11 mouse cellular contexts compared by ENCODE assay signal in genomic region chr13:39084544-39084943, GRCm38 (mm10).
DNase-seq lines count a peak whose midpoint lies in the region; ATAC-seq and TF ChIP-seq lines count a peak whose summit lies in the region.
"Had no signal": no experiment of that assay in that cellular context is flagged by ENCODE, and none has a peak within 500 bp of the region (broad histone marks: within the 10 kb centered on the region; RNA-seq: fewer than 3 reads in every experiment).

No protein-coding gene starts in this region.

- H3K4me1 ChIP-seq in limb, embryonic 11.5 days (ENCODE audit: control insufficient read depth, insufficient read depth, low read length) = 0 out of 2 replicates have a peak, but pooled peaks cover 2% of the 10 kb centered on the region
- H3K4me1 ChIP-seq in limb, embryonic 10.5 days = peaks cover 5% of the 10 kb centered on the region; the same call in 1 of the 2 replicates
- H3K4me1 ChIP-seq in forebrain, embryonic 15.5 days = peaks cover 7% of the 10 kb centered on the region
- H3K4me1 ChIP-seq: intestine, embryonic 15.5 days; limb, embryonic 15.5 days; lung, embryonic 15.5 days had no signal

- intact Hi-C loops in left cerebral cortex, adult 2 months (cut with DNase I) = no loop called here

- H3K9me3 ChIP-seq in limb, embryonic 11.5 days (ENCODE audit: control insufficient read depth, low read length) = no peaks in the 10 kb centered on the region
- H3K9me3 ChIP-seq in limb, embryonic 10.5 days (replicated peaks) = no peaks in the 10 kb centered on the region
- H3K9me3 ChIP-seq in forebrain, embryonic 15.5 days = no peaks in the 10 kb centered on the region
- H3K9me3 ChIP-seq: intestine, embryonic 15.5 days; limb, embryonic 15.5 days; lung, embryonic 15.5 days had no signal

- no peak overlapping the region for H3K27ac ChIP-seq in limb, embryonic 11.5 days (replicated peaks; ENCODE audit: low read depth, low read length)
- H3K27ac ChIP-seq in limb, embryonic 10.5 days = no peak overlapping the region
- H3K27ac ChIP-seq in forebrain, embryonic 15.5 days (replicated peaks) = no peak overlapping the region
- H3K27ac ChIP-seq in left cerebral cortex, adult 2 months = no peak overlapping the region
- H3K27ac ChIP-seq: intestine, embryonic 15.5 days; limb, embryonic 15.5 days; lung, embryonic 15.5 days had no signal

- H3K27me3 ChIP-seq in limb, embryonic 11.5 days (ENCODE audit: control insufficient read depth, insufficient read depth, low read length) = no peaks in the 10 kb centered on the region
- H3K27me3 ChIP-seq in limb, embryonic 10.5 days (ENCODE audit: low read depth, poor library complexity, severe bottlenecking) = no peaks in the 10 kb centered on the region
- no peaks in the 10 kb centered on the region for H3K27me3 ChIP-seq in forebrain, embryonic 15.5 days
- H3K27me3 ChIP-seq: intestine, embryonic 15.5 days; limb, embryonic 15.5 days; lung, embryonic 15.5 days had no signal

- H3K36me3 ChIP-seq in limb, embryonic 11.5 days (ENCODE audit: control insufficient read depth, insufficient read depth, low read length) = no peaks in the 10 kb centered on the region
- H3K36me3 ChIP-seq in limb, embryonic 10.5 days = no peaks in the 10 kb centered on the region
- H3K36me3 ChIP-seq in forebrain, embryonic 15.5 days = no peaks in the 10 kb centered on the region
- H3K36me3 ChIP-seq: intestine, embryonic 15.5 days; limb, embryonic 15.5 days; lung, embryonic 15.5 days had no signal

- WGBS in limb, embryonic 11.5 days = 43% methylated on average over 5 of the region's 5 CpGs
- 72% methylated on average over 5 of the region's 5 CpGs for WGBS in limb, embryonic 10.5 days
- 29% methylated on average over 5 of the region's 5 CpGs for WGBS in forebrain, embryonic 15.5 days

- H3K4me3 ChIP-seq in limb, embryonic 11.5 days (ENCODE audit: low read depth, low read length) = no peak overlapping the region
- no peak overlapping the region for H3K4me3 ChIP-seq in limb, embryonic 10.5 days
- H3K4me3 ChIP-seq in forebrain, embryonic 15.5 days = no peak overlapping the region
- H3K4me3 ChIP-seq in left cerebral cortex, adult 2 months = no peak overlapping the region
- H3K4me3 ChIP-seq: intestine, embryonic 15.5 days; limb, embryonic 15.5 days; lung, embryonic 15.5 days had no signal

- TF ChIP-seq CTCF in left cerebral cortex, adult 2 months (IDR thresholded peaks at IDR 0.05) = no peak

- H3K9ac ChIP-seq in limb, embryonic 11.5 days (ENCODE audit: low read length) = no peak overlapping the region
- H3K9ac ChIP-seq in forebrain, embryonic 15.5 days (replicated peaks) = no peak overlapping the region
- H3K9ac ChIP-seq: intestine, embryonic 15.5 days; limb, embryonic 15.5 days; lung, embryonic 15.5 days had no signal

- ATAC-seq in limb, embryonic 11.5 days (ENCODE audit: insufficient number of reproducible peaks, low FRiP score, low TSS enrichment, low read depth) = peak; percentile 62; the same call in 1 of the 2 replicates
- peak; percentile 89 for ATAC-seq in forebrain, embryonic 15.5 days (replicated peaks)
- ATAC-seq: intestine, embryonic 15.5 days had no signal

- no peak overlapping the region for H3K4me2 ChIP-seq in limb, embryonic 11.5 days (ENCODE audit: low read depth, severe bottlenecking)
- no peak overlapping the region for H3K4me2 ChIP-seq in forebrain, embryonic 15.5 days (replicated peaks)
- H3K4me2 ChIP-seq: intestine, embryonic 15.5 days; limb, embryonic 15.5 days; lung, embryonic 15.5 days had no signal

- DNase-seq in limb, embryonic 11.5 days (ENCODE audit: low spot score) = peak; percentile 41
- no peak for DNase-seq in limb, embryonic 10.5 days (ENCODE audit: low spot score)
- DNase-seq in embryo, embryonic 11 days = peak; percentile 35
- peak; percentile 8 for DNase-seq in mesoderm, embryonic 11.5 days (ENCODE audit: low read depth, low spot score)
- DNase-seq in layer of hippocampus, postnatal 25 days (ENCODE audit: extremely low spot score in 1 of 2, low spot score in 1 of 2) = no peak
- DNase-seq in left cerebral cortex, adult 2 months (ENCODE audit: extremely low spot score in 1 of 2, low spot score in 2 of 2) = no peak
- DNase-seq: gastrocnemius, postnatal 36 days had no signal

Comparison
In these comparisons a context has a peak if more than half of its experiments do, and no peak if none do; other contexts are left out.
1. DNase-seq: peak in limb, embryonic 11.5 days (single experiment), embryo, embryonic 11 days (single experiment) and mesoderm, embryonic 11.5 days (single experiment); none in limb, embryonic 10.5 days (single experiment), layer of hippocampus, postnatal 25 days (0 of 2) and left cerebral cortex, adult 2 months (0 of 2).